Mouse (Mus musculus) G1E (cell line): ENCODE data around the gene Tmem255b.

Experiments used
- CTCF ChIP-seq: IDR thresholded peaks from 2 replicates; pipeline ENCODE4 v1.5.1; 2012; ENCODE audit warnings: low read depth, low read length, inconsistent platforms, mixed read lengths
- GATA1 ChIP-seq: IDR thresholded peaks from 2 replicates; pipeline ENCODE4 v1.6.1; 2012; ENCODE audit warnings: borderline replicate concordance, low read length, inconsistent platforms, mixed read lengths
- POLR2AphosphoS5 ChIP-seq: IDR thresholded peaks from 2 replicates; pipeline ENCODE4 v1.6.1; 2012; ENCODE audit warnings: low read depth, low read length, inconsistent platforms; ENCODE audit not compliant: insufficient replicate concordance
- TAL1 ChIP-seq: conservative IDR thresholded peaks from 2 replicates; pipeline ENCODE4 v1.6.1; 2012; ENCODE audit warnings: low read depth, low read length, inconsistent platforms, mixed read lengths

DNA sequence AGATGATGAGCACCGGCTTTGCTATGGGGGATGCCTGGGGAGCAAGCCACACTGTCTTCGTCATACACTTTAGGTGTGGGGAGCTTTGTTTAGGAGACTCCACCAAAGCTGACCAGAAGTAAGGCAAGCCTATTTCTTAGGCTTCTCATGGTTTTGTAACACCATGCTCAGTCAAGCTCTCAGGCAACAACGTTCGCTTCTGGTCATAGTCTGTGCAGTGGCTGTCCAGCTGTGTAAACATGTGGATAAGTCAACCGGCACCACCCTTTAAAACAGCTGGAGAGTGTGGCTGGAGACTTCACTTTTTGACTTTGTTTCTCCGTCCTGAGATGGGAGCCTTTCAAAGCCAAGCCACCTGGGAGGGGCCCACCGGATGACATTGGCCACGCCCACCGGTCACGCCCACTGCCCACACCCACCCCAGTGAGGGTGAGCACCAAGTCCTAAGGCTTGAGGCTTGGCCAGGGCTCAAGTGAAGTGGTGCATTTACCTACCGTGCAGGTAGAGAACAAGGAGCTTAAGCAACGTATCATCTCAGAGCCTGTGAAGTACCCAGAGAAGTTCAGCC is 21.1 kb upstream of the Tmem255b start:
- TF ChIP-seq CTCF (no peak), TAL1 (no peak), GATA1 (no peak), POLR2AphosphoS5 (no peak)
